Mouse (Mus musculus) hindbrain, postnatal 0 days (tissue): ENCODE measurements at regions not wholly inside any gene's neighbourhood (a gene's known extent, or its start where the extent isn't known, plus 50 kb on each side); places are given as distances from the start of the nearest gene placed in this dataset.

ENCODE experiments used
- ATAC-seq: fragments of 200-750 bp; cut with Nextera tagmentation; 2 replicates; pipeline ENCODE4 v1.8.0; 2017; ENCODE audit warnings: mild to moderate bottlenecking, moderate TSS enrichment, moderate library complexity
- DNase-seq: peaks from one replicate; pipeline ENCODE4 v3.0.0-alpha.2; 2015; ENCODE audit warnings: low spot score
- H3K27ac ChIP-seq: fragments of 300-500 bp; sonication (generic); 2 replicates; pipeline ENCODE4 v1.5.1; 2014; ENCODE audit warnings: mild to moderate bottlenecking
- H3K27me3 ChIP-seq: fragments of 300-500 bp; sonication (generic); 2 replicates; pipeline ENCODE4 v1.6.1; 2014; ENCODE audit warnings: low read length, mixed read lengths; ENCODE audit not compliant: insufficient read depth
- H3K36me3 ChIP-seq: fragments of 300-500 bp; sonication (generic); 2 replicates; pipeline ENCODE4 v1.6.1; 2014; ENCODE audit warnings: low read length, mixed read lengths; ENCODE audit not compliant: insufficient read depth
- H3K4me1 ChIP-seq: fragments of 300-500 bp; sonication (generic); 2 replicates; pipeline ENCODE4 v1.6.1; 2014; ENCODE audit warnings: antibody characterized with exemption, low read length, mixed read lengths; ENCODE audit not compliant: insufficient read depth
- H3K4me2 ChIP-seq: fragments of 300-500 bp; sonication (generic); 2 replicates; pipeline ENCODE4 v1.6.1; 2014; ENCODE audit warnings: low read depth, mild to moderate bottlenecking, low read length, moderate library complexity, mixed read lengths
- H3K4me3 ChIP-seq: fragments of 300-500 bp; sonication (generic); 2 replicates; pipeline ENCODE4 v1.5.1; 2014; ENCODE audit warnings: low read length
- H3K9ac ChIP-seq: fragments of 300-500 bp; sonication (generic); replicated peaks from 2 replicates; pipeline ENCODE4 v1.6.1; 2014; ENCODE audit warnings: mild to moderate bottlenecking, low read length, moderate library complexity, mixed read lengths
- H3K9me3 ChIP-seq: fragments of 300-500 bp; sonication (generic); 2 replicates; pipeline ENCODE4 v1.6.1; 2016; ENCODE audit warnings: low read length, mixed read lengths
- CTCF ChIP-seq: IDR thresholded peaks from 2 replicates; pipeline ENCODE4 v1.5.1; 2016; ENCODE audit warnings: antibody characterized with exemption, control low read depth, low read depth
- WGBS: fragments of 180-500 bp; shearing (Covaris S2); extraction: QIAGEN DNeasy Blood & Tissue Kit; methylation state at CpG from one replicate; pipeline ENCODE4 v1.1.7; 2014; 5-methylcytosine and 5-hydroxymethylcytosine counted together

GRCm38 (mm10) chr15:70982719-70983118 is 2851.6 kb upstream of the Gm6569 start:
- 73% methylated on average over 3 of the region's 3 CpGs for WGBS
- H3K27me3 ChIP-seq = no peaks in the 10 kb centered on the region
- H3K4me1 ChIP-seq = no peaks in the 10 kb centered on the region
- H3K4me2 ChIP-seq = no peak overlapping the region
- H3K36me3 ChIP-seq = no peaks in the 10 kb centered on the region
- ATAC-seq (no peak), DNase-seq (peak; percentile 2)
- no peaks in the 10 kb centered on the region for H3K9me3 ChIP-seq
- no peak overlapping the region for H3K4me3 ChIP-seq
- TF ChIP-seq CTCF = no peak
- H3K27ac ChIP-seq = no peak overlapping the region
- no peak overlapping the region for H3K9ac ChIP-seq

GRCm38 (mm10) chr15:70987973-70988570 is 2846.3 kb upstream of the Gm6569 start:
- Histone ChIP-seq H3K9me3 (no peaks in the 10 kb centered on the region), H3K4me3 (no peak overlapping the region), H3K36me3 (no peaks in the 10 kb centered on the region), H3K27me3 (no peaks in the 10 kb centered on the region), H3K4me2 (no peak overlapping the region), H3K4me1 (no peaks in the 10 kb centered on the region), H3K9ac (no peak overlapping the region), H3K27ac (no peak overlapping the region)
- ATAC-seq (no peak), DNase-seq (no peak)
- no peak for TF ChIP-seq CTCF
- WGBS = 70% methylated on average over 4 of the region's 4 CpGs

DNA sequence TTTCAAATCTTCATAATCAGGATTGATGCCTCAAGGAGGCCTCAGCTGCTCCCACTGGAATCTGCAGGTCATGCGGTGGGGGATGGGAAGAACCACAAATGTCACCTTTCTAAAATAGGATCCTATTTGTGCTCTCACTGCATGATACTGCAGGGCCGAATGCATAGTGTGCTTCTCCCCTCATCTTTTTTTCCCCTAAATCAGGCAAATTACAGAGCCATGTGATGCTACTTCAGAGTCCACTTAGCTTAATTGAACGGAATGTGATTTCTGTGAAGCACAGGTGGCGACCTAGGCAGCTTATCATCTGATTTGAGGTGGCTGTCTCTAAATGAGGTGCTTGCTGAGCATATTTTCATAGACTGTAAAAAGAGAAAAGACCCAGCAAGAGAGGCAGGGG is 2841.0 kb upstream of the Gm6569 start:
- WGBS = 72% methylated on average over 4 of the region's 4 CpGs
- H3K4me2 ChIP-seq = no peak overlapping the region
- H3K9me3 ChIP-seq = no peaks in the 10 kb centered on the region
- H3K9ac ChIP-seq = no peak overlapping the region
- ATAC-seq (no peak), DNase-seq (no peak)
- H3K4me3 ChIP-seq = no peak overlapping the region
- no peaks in the 10 kb centered on the region for H3K36me3 ChIP-seq
- H3K27me3 ChIP-seq = no peaks in the 10 kb centered on the region
- H3K27ac ChIP-seq = no peak overlapping the region
- H3K4me1 ChIP-seq = no peaks in the 10 kb centered on the region
- no peak for TF ChIP-seq CTCF

GRCm38 (mm10) chr15:71010362-71010761 is 2824.0 kb upstream of the Gm6569 start:
- Histone ChIP-seq H3K9me3 (no peaks in the 10 kb centered on the region), H3K4me2 (no peak overlapping the region), H3K9ac (no peak overlapping the region), H3K36me3 (no peaks in the 10 kb centered on the region), H3K4me3 (no peak overlapping the region), H3K27ac (no peak overlapping the region), H3K27me3 (no peaks in the 10 kb centered on the region), H3K4me1 (no peaks in the 10 kb centered on the region)
- DNase-seq (no peak), ATAC-seq (no peak)
- 39% methylated on average over 2 of the region's 2 CpGs for WGBS
- TF ChIP-seq CTCF = no peak

- Histone ChIP-seq H3K4me1 (no peaks in the 10 kb centered on the region), H3K4me3 (no peak overlapping the region), H3K9ac (no peak overlapping the region), H3K36me3 (no peaks in the 10 kb centered on the region), H3K27ac (no peak overlapping the region), H3K27me3 (no peaks in the 10 kb centered on the region), H3K9me3 (no peaks in the 10 kb centered on the region), H3K4me2 (no peak overlapping the region)
- peak; percentile 6 for DNase-seq
- whole genome bisulfite sequencing = 27% methylated on average over 5 of the region's 5 CpGs
- no peak for TF ChIP-seq CTCF
- no peak for ATAC-seq
Observed at GRCm38 (mm10) chr15:71010773-71011172, 2823.6 kb upstream of the Gm6569 start.

- no peaks in the 10 kb centered on the region for H3K36me3 ChIP-seq
- no peak overlapping the region for H3K4me3 ChIP-seq
- DNase-seq (no peak), ATAC-seq (no peak)
- WGBS = 75% methylated on average over 5 of the region's 5 CpGs
- no peak overlapping the region for H3K27ac ChIP-seq
- H3K4me2 ChIP-seq = no peak overlapping the region
- H3K27me3 ChIP-seq = no peaks in the 10 kb centered on the region
- no peaks in the 10 kb centered on the region for H3K9me3 ChIP-seq
- H3K9ac ChIP-seq = no peak overlapping the region
- no peaks in the 10 kb centered on the region for H3K4me1 ChIP-seq
- no peak for TF ChIP-seq CTCF
Observed at GRCm38 (mm10) chr15:71054251-71054852, 2780.0 kb upstream of the Gm6569 start.

DNA sequence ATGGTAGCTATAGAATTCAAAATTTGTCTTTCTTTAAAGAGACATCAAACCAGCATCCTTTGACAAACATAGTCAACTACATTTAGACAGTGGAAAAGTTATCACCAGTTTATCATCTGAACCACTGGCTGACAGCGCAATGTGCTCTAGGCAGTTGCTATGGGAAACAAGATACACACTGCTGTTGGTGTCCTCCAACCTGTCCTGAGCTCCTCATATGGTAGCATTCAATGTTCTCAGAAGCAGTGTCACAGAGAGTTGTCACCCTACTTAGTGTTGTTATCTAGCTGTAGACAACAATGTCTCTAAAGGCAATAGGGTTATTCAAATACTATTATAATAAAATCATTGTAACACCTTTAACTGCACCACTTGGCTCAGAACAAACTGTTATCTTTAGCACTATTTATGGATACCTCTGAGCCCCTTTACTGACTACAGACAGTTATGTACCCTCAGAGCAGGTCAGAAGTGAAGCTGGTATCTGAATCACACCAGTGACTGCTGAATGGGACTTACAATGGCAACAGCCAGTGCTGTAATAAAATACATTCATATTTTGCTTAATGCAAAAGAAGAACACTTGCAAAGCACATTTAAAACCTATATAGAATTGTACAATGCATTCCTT is 2747.9 kb upstream of the Gm6569 start:
- Histone ChIP-seq H3K4me1 (no peaks in the 10 kb centered on the region), H3K36me3 (no peaks in the 10 kb centered on the region), H3K27ac (no peak overlapping the region), H3K27me3 (no peaks in the 10 kb centered on the region), H3K9me3 (no peaks in the 10 kb centered on the region), H3K4me3 (no peak overlapping the region), H3K4me2 (no peak overlapping the region), H3K9ac (no peak overlapping the region)
- ATAC-seq (no peak), DNase-seq (no peak)
- 87% methylated on average over 1 of the region's 1 CpGs for WGBS
- no peak for TF ChIP-seq CTCF
